Mouse (Mus musculus): ENCODE measurements around the gene Utp4.
"Not testable (repeated sequence)": the region's sequence is repeated elsewhere in the genome, so short reads cannot be mapped to it uniquely, and the experiment has no call there.

Utp4 gene

GRCm38 (mm10) chr8:106871328-106871926 is 22.0 kb upstream of the Utp4 start:
- H3K9me3 ChIP-seq (ENCODE audit: low read length): no peaks in the 10 kb centered on the region
- no peak for TF ChIP-seq CTCF (conservative IDR thresholded peaks at IDR 0.05; ENCODE audit: low read length)
- no peak for TF ChIP-seq NANOG (IDR thresholded peaks at IDR 0.05; ENCODE audit: borderline replicate concordance, low read length)
- TF ChIP-seq POU5F1 (IDR thresholded peaks at IDR 0.05; ENCODE audit: borderline replicate concordance, low read length): no peak
- H3K36me3 ChIP-seq (ENCODE audit: insufficient read depth, low read length): peaks cover 25% of the 10 kb centered on the region
- peaks cover 53% of the 10 kb centered on the region for H3K27me3 ChIP-seq (ENCODE audit: insufficient read depth, low read length)
- peaks cover 78% of the 10 kb centered on the region for H3K4me1 ChIP-seq (replicated peaks; ENCODE audit: low read depth, low read length)
- peak overlapping the region; percentile 84 for H3K4me3 ChIP-seq (replicated peaks; ENCODE audit: low read length)

- no peaks in the 10 kb centered on the region for H3K9me3 ChIP-seq (ENCODE audit: low read length)
- H3K4me3 ChIP-seq (replicated peaks; ENCODE audit: low read length): peak overlapping the region; percentile 84
- peaks cover 30% of the 10 kb centered on the region for H3K36me3 ChIP-seq (ENCODE audit: insufficient read depth, low read length)
- peaks cover 50% of the 10 kb centered on the region for H3K27me3 ChIP-seq (ENCODE audit: insufficient read depth, low read length)
- H3K4me1 ChIP-seq (replicated peaks; ENCODE audit: low read depth, low read length): peaks cover 82% of the 10 kb centered on the region
- TF ChIP-seq NANOG (IDR thresholded peaks at IDR 0.05; ENCODE audit: borderline replicate concordance, low read length): no peak
- TF ChIP-seq CTCF (conservative IDR thresholded peaks at IDR 0.05; ENCODE audit: low read length): no peak
- no peak for TF ChIP-seq POU5F1 (IDR thresholded peaks at IDR 0.05; ENCODE audit: borderline replicate concordance, low read length)
Observed at GRCm38 (mm10) chr8:106871931-106872371, 21.5 kb upstream of the Utp4 start.

GRCm38 (mm10) chr8:106872454-106873034 is 20.9 kb upstream of the Utp4 start:
- Histone ChIP-seq H3K27me3 (ENCODE audit: insufficient read depth, low read length) (peaks cover 44% of the 10 kb centered on the region), H3K9me3 (ENCODE audit: low read length) (no peaks in the 10 kb centered on the region), H3K4me1 (replicated peaks; ENCODE audit: low read depth, low read length) (peaks cover 77% of the 10 kb centered on the region), H3K4me3 (replicated peaks; ENCODE audit: low read length) (peak overlapping the region; percentile 84), H3K36me3 (ENCODE audit: insufficient read depth, low read length) (peaks cover 36% of the 10 kb centered on the region)
- TF ChIP-seq CTCF (conservative IDR thresholded peaks at IDR 0.05; ENCODE audit: low read length) (no peak), NANOG (IDR thresholded peaks at IDR 0.05; ENCODE audit: borderline replicate concordance, low read length) (peak; percentile 91), POU5F1 (IDR thresholded peaks at IDR 0.05; ENCODE audit: borderline replicate concordance, low read length) (peak; percentile 46; the same call in 1 of the 2 replicates)

GRCm38 (mm10) chr8:106880121-106880707 is 13.2 kb upstream of the Utp4 start:
- no peak overlapping the region for H3K4me3 ChIP-seq (replicated peaks; ENCODE audit: low read length)
- H3K9me3 ChIP-seq (ENCODE audit: low read length): no peaks in the 10 kb centered on the region
- peaks cover 47% of the 10 kb centered on the region for H3K4me1 ChIP-seq (replicated peaks; ENCODE audit: low read depth, low read length)
- no peaks in the 10 kb centered on the region for H3K27me3 ChIP-seq (ENCODE audit: insufficient read depth, low read length)
- TF ChIP-seq NANOG (IDR thresholded peaks at IDR 0.05; ENCODE audit: borderline replicate concordance, low read length) (no peak), POU5F1 (IDR thresholded peaks at IDR 0.05; ENCODE audit: borderline replicate concordance, low read length) (no peak), CTCF (conservative IDR thresholded peaks at IDR 0.05; ENCODE audit: low read length) (no peak)
- H3K36me3 ChIP-seq (ENCODE audit: insufficient read depth, low read length): peaks cover 97% of the 10 kb centered on the region

GRCm38 (mm10) chr8:106884094-106884493 is 9.3 kb upstream of the Utp4 start:
- not testable (repeated sequence) for H3K9me3 ChIP-seq (ENCODE audit: low read length); H3K27me3 ChIP-seq (ENCODE audit: insufficient read depth, low read length); H3K4me3 ChIP-seq (replicated peaks; ENCODE audit: low read length)
- H3K36me3 ChIP-seq (ENCODE audit: insufficient read depth, low read length): peaks cover 93% of the 10 kb centered on the region
- peaks cover 70% of the 10 kb centered on the region for H3K4me1 ChIP-seq (replicated peaks; ENCODE audit: low read depth, low read length)

- H3K9me3 ChIP-seq (ENCODE audit: low read length); H3K27me3 ChIP-seq (ENCODE audit: insufficient read depth, low read length); H3K4me3 ChIP-seq (replicated peaks; ENCODE audit: low read length): not testable (repeated sequence)
- peaks cover 90% of the 10 kb centered on the region for H3K36me3 ChIP-seq (ENCODE audit: insufficient read depth, low read length)
- H3K4me1 ChIP-seq (replicated peaks; ENCODE audit: low read depth, low read length): peaks cover 78% of the 10 kb centered on the region
Observed at GRCm38 (mm10) chr8:106884826-106885400, 8.5 kb upstream of the Utp4 start.

- Histone ChIP-seq H3K4me3 (replicated peaks; ENCODE audit: low read length) (no peak overlapping the region), H3K36me3 (ENCODE audit: insufficient read depth, low read length) (peaks cover 74% of the 10 kb centered on the region), H3K9me3 (ENCODE audit: low read length) (no peaks in the 10 kb centered on the region), H3K27me3 (ENCODE audit: insufficient read depth, low read length) (no peaks in the 10 kb centered on the region), H3K4me1 (replicated peaks; ENCODE audit: low read depth, low read length) (peaks cover 89% of the 10 kb centered on the region)
- no peak for TF ChIP-seq POU5F1 (IDR thresholded peaks at IDR 0.05; ENCODE audit: borderline replicate concordance, low read length)
- peak; percentile 88 for TF ChIP-seq CTCF (conservative IDR thresholded peaks at IDR 0.05; ENCODE audit: low read length)
Observed at GRCm38 (mm10) chr8:106887336-106888189, 5.9 kb upstream of the Utp4 start.

GRCm38 (mm10) chr8:106888803-106889202 is 4.6 kb upstream of the Utp4 start:
- TF ChIP-seq CTCF (conservative IDR thresholded peaks at IDR 0.05; ENCODE audit: low read length): no peak
- TF ChIP-seq NANOG (IDR thresholded peaks at IDR 0.05; ENCODE audit: borderline replicate concordance, low read length): no peak
- TF ChIP-seq POU5F1 (IDR thresholded peaks at IDR 0.05; ENCODE audit: borderline replicate concordance, low read length): no peak
- peaks cover 62% of the 10 kb centered on the region for H3K36me3 ChIP-seq (ENCODE audit: insufficient read depth, low read length)
- no peak overlapping the region for H3K4me3 ChIP-seq (replicated peaks; ENCODE audit: low read length)
- H3K4me1 ChIP-seq (replicated peaks; ENCODE audit: low read depth, low read length): peaks cover 81% of the 10 kb centered on the region
- no peaks in the 10 kb centered on the region for H3K27me3 ChIP-seq (ENCODE audit: insufficient read depth, low read length)
- no peaks in the 10 kb centered on the region for H3K9me3 ChIP-seq (ENCODE audit: low read length)

Measured in E14TG2a.4 (cell line).